Mouse (Mus musculus): ENCODE results near the gene Csf2rb. TPM values are rescaled to one million over a fixed set of nuclear protein-coding genes. Genes with fewer than 3 reads are reported as not detected.
A peak's percentile ranks its signal among the peaks of the same experiment; 100 is the strongest.
"Not testable (repeated sequence)": the region's sequence is repeated elsewhere in the genome, so short reads cannot be mapped to it uniquely, and the experiment has no call there.

Csf2rb gene
- total RNA-seq, 4 experiments from 2014 or later, result 1.2 to 5.3 (median 1.3) TPM

GRCm38 (mm10) chr15:78327753-78328341, 2.3 kb downstream of the Csf2rb start:
- DNase-seq (ENCODE audit: low spot score), result not testable (repeated sequence)

DNA sequence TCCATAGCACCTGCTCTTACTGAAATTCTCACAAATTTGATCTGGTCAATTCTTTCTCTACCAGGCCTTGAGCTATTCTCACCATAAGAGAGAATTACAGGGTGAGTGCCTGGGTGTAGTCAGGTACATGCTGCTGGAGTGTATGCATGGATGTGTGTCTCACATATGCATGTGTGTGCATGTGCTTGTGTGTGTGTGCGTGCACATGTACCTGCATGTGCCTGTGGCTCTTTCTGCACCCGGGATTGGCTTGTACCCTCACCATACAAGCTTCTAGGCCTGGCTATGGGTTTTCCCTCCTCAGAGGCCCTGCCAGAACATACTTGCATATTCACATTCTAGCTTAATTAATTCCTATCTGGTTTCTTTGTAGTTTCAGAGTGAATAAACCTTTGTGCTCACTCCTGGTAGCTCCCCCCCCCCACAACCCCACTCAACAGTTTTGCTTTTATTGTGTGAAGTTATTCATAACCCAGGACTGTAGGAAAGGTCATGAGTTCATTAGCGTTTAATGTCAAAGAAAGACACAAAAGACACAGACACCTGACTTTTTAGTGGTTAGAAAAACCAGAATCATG, 3.1 kb downstream of the Csf2rb start:
- no peak for DNase-seq (ENCODE audit: low spot score)

DNA sequence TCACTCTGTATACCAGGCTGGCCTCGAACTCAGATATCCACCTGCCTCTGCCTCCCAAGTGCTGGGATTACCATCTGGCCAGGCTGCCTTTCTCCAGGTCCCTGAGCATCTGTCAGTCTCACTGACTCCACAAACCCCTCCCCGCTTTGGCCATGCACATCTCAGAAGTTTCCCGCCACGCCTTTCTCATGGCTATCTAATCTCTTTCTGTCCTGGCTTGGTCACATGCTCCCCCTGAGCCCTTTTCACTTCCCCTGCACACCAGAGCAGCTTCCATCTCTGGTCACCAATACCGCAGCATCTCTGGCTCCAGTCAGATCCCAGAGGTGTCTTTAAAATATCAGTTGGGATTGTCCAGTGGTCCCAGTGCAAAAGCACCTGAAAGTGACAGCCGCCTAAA, 4.4 kb downstream of the Csf2rb start:
- DNase-seq (ENCODE audit: low spot score), result not testable (repeated sequence)

DNA sequence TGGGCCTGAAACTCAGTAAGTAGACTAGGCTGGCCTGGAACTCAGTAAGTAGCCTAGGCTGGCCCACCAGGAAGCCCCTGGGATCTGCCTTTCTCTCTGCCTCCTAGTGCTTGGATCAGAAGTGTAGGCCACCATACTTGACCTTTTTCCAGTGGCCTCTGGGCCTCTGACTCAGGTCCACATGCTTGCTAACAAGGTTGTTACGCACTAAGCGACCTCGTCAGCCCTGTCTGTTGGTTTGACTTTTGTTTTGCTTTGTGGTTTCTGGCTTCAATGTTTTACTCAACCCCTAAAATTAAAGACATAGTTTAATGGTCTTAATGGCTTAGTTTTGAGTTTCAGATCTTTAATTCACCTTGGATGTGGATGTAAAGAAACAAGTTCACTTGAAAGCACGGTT, 5.2 kb downstream of the Csf2rb start:
- DNase-seq (ENCODE audit: low spot score), result no peak

DNA sequence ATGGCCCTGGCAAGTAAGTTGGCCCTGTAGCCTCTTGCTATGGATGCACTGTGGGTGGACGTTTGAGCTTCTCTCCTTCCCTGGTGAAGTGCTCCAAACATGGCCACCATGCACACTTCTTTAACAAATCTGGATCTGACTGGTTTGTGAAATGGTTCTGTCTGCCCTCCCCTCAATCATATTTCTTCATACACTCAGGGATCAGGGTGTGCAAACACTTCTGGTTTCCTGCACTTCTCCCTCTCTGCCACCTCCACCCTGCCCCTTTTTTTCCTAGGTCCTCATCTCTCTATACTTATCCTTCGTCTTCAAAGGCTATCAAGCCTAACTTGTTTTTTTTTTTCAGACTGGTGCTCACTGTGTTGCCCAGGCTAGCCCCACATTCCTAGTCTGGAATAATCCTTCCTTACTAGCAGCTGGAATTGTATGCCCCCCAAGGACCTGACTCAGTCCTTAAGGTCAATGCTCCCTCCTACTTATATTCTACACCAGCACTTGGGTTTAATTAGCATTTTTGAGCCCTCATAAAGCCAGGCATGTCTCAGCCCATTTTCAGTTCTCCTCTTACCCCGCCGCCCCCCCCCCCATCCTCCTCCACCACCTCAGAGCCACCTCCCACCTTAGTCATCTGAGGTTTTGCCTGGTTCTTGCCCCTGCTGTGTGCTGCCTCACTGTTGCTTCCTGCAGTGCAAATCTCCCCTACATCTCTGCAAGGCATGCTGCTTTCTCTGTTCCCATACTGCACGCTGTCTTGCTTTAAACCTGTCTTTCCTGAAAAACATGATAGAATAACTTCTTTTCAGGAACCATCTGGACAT, 6.2 kb downstream of the Csf2rb start:
- DNase-seq (ENCODE audit: low spot score), result no peak

DNA sequence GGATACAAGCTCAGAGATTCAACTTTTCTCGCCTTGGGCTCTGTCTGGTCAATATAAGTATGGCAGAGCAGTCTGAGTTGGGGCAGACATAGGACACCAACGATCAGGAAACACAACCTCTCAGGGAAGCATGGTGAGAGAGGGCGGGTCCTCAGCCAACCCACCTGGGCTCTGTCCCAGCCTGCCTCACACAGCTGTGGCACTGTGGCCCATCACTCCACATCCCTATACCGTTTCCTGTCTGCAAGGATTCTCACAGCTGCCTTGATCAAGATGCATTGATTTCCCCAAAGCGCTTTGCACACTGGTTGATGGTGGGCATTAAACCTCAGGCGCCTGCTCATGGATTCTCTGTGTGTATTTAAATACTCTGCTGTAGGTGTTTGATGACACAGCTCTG, 7.4 kb downstream of the Csf2rb start:
- DNase-seq (ENCODE audit: low spot score), result no peak

GRCm38 (mm10) chr15:78334380-78334779, 8.8 kb downstream of the Csf2rb start:
- DNase-seq (ENCODE audit: low spot score), result no peak

DNA sequence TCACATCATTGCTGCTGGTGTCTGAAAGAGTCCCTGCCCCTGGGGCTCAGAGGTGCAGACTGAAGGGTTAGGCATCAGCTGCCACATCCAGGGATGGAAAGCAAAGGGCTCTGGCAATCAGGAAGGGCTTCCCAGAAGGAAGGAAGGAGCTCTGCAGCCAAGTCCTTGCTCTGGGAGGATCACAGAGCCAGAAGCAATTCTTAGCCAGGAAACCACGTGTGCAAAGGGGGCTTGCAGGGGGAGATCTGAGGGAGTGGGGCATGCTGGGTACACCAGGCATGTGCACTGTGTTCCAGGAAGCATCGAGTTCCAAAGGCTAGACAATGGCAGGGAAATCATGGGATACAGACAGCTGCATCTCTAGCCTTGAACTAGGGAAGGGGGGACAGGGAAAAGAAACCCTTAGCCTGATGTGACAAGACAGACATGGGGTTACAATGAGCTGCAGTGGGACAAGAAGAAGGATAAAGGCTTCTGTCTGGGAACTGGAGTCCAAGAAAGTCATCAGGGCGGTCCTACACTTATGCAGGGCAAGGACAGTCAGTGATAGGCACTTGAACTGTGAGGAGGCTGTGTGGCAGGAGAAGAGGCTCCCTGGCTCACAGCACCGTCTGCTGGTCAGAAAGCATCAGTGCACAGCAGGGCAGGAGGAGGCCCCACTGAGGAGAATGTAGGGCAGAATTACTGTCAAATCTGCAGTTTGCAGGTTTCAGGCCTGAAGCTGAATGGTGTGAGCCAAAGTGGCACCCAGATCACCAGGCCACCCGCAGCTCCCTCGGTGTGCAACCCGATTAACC, 14.3 kb downstream of the Csf2rb start:
- peak; percentile 71 for DNase-seq (ENCODE audit: low spot score)

DNA sequence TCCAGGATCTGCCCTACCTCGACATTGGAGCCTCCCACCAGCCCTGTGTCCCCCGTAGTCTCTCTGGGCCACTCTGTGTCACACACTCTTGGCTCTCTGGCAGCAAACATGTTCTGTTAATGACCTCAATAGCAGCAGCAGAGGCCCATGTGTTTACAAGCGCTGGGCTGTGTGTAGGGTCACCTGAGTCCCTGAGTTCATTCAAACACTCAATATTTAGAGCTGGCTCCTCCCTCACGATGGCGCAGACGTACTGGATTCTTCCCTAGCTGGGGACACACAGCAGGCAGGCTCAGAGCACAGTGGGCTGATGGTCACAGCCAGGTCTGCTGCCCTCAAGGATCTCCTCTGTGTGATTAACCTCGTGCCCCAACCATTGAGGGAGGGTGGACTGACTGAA, 15.4 kb downstream of the Csf2rb start:
- DNase-seq (ENCODE audit: low spot score), result not testable (repeated sequence)

- DNase-seq (ENCODE audit: low spot score), result no peak
These were observed 18.1 kb downstream of the Csf2rb start for GRCm38 (mm10) chr15:78343683-78344082.

- DNase-seq (ENCODE audit: low spot score), result no peak
These were observed 19.0 kb downstream of the Csf2rb start for GRCm38 (mm10) chr15:78344567-78344966.

DNA sequence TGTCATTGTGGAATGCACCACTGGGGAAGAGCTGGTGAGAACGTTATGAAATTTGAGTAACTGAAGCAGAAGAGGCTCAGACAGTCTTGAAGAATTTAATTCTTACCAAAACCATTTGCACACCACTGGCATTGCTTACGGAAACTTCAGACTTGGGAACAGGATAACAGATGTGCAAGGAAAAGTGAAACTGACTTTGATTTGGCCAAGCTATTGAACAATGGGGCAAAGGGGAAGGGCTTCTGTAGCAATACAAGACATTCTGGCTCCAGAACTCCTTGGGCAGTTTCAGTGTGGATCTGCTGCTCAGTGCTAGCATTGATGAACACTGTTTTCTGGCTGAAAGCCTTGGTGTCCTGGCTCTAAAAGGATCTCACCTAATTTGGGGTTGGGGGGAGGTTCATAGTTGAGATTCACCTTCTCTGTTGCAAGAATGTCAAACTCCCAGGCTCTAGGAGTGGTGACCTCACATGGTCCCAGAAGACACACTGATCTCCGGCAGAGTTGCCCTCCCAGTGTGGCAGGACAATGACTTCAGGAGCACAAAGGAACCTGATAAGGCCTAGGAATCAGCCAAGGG, 26.1 kb downstream of the Csf2rb start:
- DNase-seq (ENCODE audit: low spot score), result no peak

GRCm38 (mm10) chr15:78354958-78355357, 29.4 kb downstream of the Csf2rb start:
- DNase-seq (ENCODE audit: low spot score), result no peak

DNA sequence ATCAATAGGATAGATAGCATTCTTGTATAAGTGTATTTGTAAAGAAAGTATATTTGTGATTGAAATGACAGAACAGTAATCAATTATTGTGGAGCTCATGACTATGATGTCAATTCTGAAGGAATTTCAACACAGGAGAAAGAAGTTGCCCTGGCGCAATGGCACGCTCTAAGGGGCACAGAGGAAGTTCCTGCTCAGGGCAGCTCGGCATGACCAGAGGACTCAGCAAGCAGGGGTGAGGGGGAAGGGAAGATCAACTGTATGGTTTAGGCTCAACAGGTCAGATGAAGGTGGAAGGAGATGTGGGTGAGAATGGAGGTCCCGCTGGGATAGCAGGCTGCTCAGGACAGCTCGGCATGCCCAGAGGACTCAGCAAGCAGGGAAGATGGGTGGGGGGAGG, 30.0 kb downstream of the Csf2rb start:
- DNase-seq (ENCODE audit: low spot score), result no peak

DNA sequence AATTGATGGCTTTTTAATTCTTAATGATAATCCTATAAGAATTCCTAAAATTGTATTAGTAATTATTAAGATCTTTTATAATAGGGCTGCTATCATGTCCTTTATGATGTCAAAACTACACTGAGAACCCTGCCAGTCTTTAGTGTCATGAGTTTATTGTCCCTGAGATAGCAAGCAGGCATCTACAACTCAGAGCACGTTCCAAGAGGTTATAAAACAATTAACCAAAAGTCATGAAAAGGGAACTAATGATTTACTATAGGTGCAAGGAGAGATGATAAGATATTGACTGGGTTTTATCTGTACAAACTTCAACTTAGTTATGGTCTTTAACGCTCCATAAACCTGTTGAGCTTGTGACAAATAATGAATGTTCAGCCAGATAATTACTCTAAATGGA, 40.4 kb downstream of the Csf2rb start:
- no peak for DNase-seq (ENCODE audit: low spot score)

- DNase-seq (ENCODE audit: low spot score), result no peak
These were observed 41.3 kb downstream of the Csf2rb start for GRCm38 (mm10) chr15:78366875-78367274.

DNA sequence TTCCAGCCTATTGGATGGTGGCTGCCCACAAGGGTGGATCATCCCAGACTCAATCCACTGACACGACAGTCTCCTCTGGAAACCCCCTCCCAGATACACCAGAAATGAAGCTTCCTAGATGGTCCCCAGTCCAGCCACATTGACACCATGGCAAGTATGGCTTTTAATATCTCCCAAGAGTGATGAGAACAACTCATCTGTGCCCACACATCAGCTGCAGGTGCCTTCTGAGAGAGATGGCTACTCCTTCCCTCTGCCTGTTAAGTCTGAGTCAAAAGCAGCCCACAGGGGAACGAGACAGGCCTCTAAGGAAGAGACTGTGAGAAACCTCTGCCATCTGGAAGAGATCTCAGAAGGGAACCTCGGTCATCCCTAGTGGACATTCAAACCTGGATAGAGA, 42.3 kb downstream of the Csf2rb start:
- no peak for DNase-seq (ENCODE audit: low spot score)

- DNase-seq (ENCODE audit: low spot score), result peak; percentile 39
These were observed 43.4 kb downstream of the Csf2rb start for GRCm38 (mm10) chr15:78368926-78369346.

DNA sequence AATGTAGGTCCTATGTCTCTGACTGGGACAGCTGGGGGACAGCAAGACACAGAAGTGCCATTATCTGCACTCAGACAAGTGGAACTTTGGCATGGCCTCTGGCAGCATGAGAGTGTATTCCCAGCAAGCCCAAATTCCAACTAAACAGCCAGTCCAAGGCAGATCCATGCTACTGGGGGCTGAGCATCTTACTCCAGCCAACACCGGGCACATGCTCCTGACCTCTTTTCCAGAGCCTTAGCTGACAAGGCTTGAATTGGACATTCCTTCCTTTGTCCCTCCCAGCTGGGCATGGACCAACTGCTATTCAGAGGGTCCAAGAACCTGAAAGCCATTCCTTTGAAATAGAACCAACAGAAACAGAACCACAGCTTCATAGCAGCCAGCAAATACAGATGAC, 44.1 kb downstream of the Csf2rb start:
- DNase-seq (ENCODE audit: low spot score), result no peak

GRCm38 (mm10) chr15:78372796-78373195, 47.2 kb downstream of the Csf2rb start:
- DNase-seq (ENCODE audit: low spot score), result no peak

DNA sequence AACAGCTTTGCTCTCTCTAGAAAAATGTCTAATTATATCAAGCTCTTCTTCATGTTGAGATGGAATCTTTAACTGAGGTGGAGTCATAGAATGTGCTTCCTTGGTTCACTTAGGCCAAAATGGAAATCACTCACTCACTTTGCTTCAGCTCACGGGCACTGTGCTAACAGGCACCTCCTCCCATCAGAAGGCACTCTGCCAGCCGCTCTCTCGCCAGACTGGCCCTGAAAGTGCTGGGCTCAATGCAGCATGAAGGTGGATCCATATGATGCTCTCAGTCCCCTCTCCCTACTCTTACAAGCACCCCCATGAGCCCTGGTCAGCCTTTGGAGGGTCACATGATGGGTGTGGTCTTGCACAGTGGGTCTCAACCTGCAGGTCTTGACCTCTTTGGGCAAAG, 48.7 kb downstream of the Csf2rb start:
- no peak for DNase-seq (ENCODE audit: low spot score)

- no peak for DNase-seq (ENCODE audit: low spot score)
These were observed 52.3 kb downstream of the Csf2rb start for GRCm38 (mm10) chr15:78377859-78378258.
